Comparison of ENCODE assay signal across 8 mouse cellular contexts in the genomic region with DNA sequence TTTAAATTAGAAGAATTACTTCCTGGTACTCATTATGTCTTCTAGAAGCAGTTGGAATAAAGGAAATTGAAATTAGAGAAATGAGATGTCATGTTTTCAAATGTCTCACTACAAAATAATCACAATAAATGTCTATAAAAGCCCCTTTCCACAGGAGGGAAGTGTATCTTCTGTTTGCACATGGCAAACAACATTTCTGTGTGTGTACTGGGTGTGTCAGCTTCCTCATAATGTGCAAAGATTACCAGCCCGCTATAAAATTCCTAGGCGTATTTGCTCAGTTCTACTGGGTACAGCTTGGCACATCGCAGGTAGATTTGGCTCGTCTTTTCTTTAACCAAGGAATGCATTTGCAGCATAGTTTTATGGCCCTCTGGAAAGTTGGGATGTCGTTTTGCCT. TPM values are rescaled to one million over a fixed set of nuclear protein-coding genes. Genes with fewer than 3 reads are reported as not detected.
DNase-seq lines count a peak whose midpoint lies in the region; ATAC-seq lines count a peak whose summit lies in the region.
"Had no signal": no experiment of that assay in that cellular context is flagged by ENCODE, and none has a peak within 500 bp of the region (broad histone marks: within the 10 kb centered on the region; RNA-seq: fewer than 3 reads in every experiment).

No protein-coding gene starts in this region.

- H3K4me1 ChIP-seq in hindbrain, embryonic 13.5 days (replicated peaks) = peaks cover 48% of the 10 kb centered on the region
- H3K4me1 ChIP-seq in hindbrain, embryonic 11.5 days (replicated peaks; ENCODE audit: control insufficient read depth, insufficient read depth, low read length) = no peaks in the 10 kb centered on the region
- H3K4me1 ChIP-seq in hindbrain, embryonic 16.5 days (ENCODE audit: control insufficient read depth, insufficient read depth, low read depth, low read length) = peaks cover 26% of the 10 kb centered on the region
- H3K4me1 ChIP-seq in midbrain, embryonic 15.5 days = peaks cover 42% of the 10 kb centered on the region

- no peak for ATAC-seq in hindbrain, embryonic 13.5 days (ENCODE audit: low FRiP score)
- ATAC-seq in hindbrain, embryonic 11.5 days (ENCODE audit: low FRiP score) = no peak
- ATAC-seq in hindbrain, embryonic 16.5 days = no peak
- no peak for ATAC-seq in midbrain, embryonic 15.5 days (replicated peaks)
- no peak for ATAC-seq in erythroid progenitor cell, adult 5-6 weeks (replicated peaks; ENCODE audit: low FRiP score, poor library complexity, severe bottlenecking)

- no peak for DNase-seq in hindbrain, embryonic 11.5 days (ENCODE audit: low spot score)
- peak; percentile 57 for DNase-seq in MEL-GATA-1-ER (ENCODE audit: extremely low read depth, low read depth)
- DNase-seq in spleen, postnatal 14 days (ENCODE audit: low spot score in 2 of 2) = no peak
- DNase-seq: layer of hippocampus, postnatal 36 days had no signal

- H3K4me3 ChIP-seq in hindbrain, embryonic 13.5 days = peak overlapping the region; percentile 80; the same call in 1 of the 2 replicates
- no peak overlapping the region for H3K4me3 ChIP-seq in hindbrain, embryonic 11.5 days (ENCODE audit: low read depth, low read length)
- H3K4me3 ChIP-seq in hindbrain, embryonic 16.5 days (ENCODE audit: low read length) = no peak overlapping the region
- H3K4me3 ChIP-seq in midbrain, embryonic 15.5 days = no peak overlapping the region; the same call in 1 of the 2 replicates

- H3K27me3 ChIP-seq in hindbrain, embryonic 13.5 days = no peaks in the 10 kb centered on the region
- no peaks in the 10 kb centered on the region for H3K27me3 ChIP-seq in hindbrain, embryonic 11.5 days (ENCODE audit: control insufficient read depth, insufficient read depth, low read length)
- H3K27me3 ChIP-seq in hindbrain, embryonic 16.5 days (replicated peaks; ENCODE audit: control insufficient read depth, insufficient read depth, low read length) = no peaks in the 10 kb centered on the region
- H3K27me3 ChIP-seq in midbrain, embryonic 15.5 days (replicated peaks) = no peaks in the 10 kb centered on the region

- peak overlapping the region; percentile 75 for H3K4me2 ChIP-seq in hindbrain, embryonic 13.5 days
- no peak overlapping the region for H3K4me2 ChIP-seq in hindbrain, embryonic 11.5 days (replicated peaks; ENCODE audit: low read depth, low read length)
- peak overlapping the region; percentile 29 for H3K4me2 ChIP-seq in hindbrain, embryonic 16.5 days (ENCODE audit: low read length)
- peak overlapping the region; percentile 85; the same call in 1 of the 2 replicates for H3K4me2 ChIP-seq in midbrain, embryonic 15.5 days

- H3K27ac ChIP-seq in hindbrain, embryonic 13.5 days = no peak overlapping the region
- no peak overlapping the region for H3K27ac ChIP-seq in hindbrain, embryonic 11.5 days (ENCODE audit: low read depth, low read length)
- no peak overlapping the region for H3K27ac ChIP-seq in hindbrain, embryonic 16.5 days (ENCODE audit: low read depth, low read length)
- no peak overlapping the region for H3K27ac ChIP-seq in midbrain, embryonic 15.5 days

- H3K9ac ChIP-seq in hindbrain, embryonic 13.5 days = no peak overlapping the region
- H3K9ac ChIP-seq in hindbrain, embryonic 11.5 days (ENCODE audit: low read depth, low read length) = no peak overlapping the region
- no peak overlapping the region; the same call in 1 of the 2 replicates for H3K9ac ChIP-seq in hindbrain, embryonic 16.5 days (ENCODE audit: low read depth, low read length)
- no peak overlapping the region for H3K9ac ChIP-seq in midbrain, embryonic 15.5 days

- no peaks in the 10 kb centered on the region for H3K9me3 ChIP-seq in hindbrain, embryonic 13.5 days
- no peaks in the 10 kb centered on the region for H3K9me3 ChIP-seq in hindbrain, embryonic 11.5 days (ENCODE audit: control insufficient read depth, low read length)
- H3K9me3 ChIP-seq in hindbrain, embryonic 16.5 days (ENCODE audit: control insufficient read depth, low read length) = no peaks in the 10 kb centered on the region
- H3K9me3 ChIP-seq in midbrain, embryonic 15.5 days = no peaks in the 10 kb centered on the region

- 85% methylated on average over 5 of the region's 5 CpGs for WGBS in hindbrain, embryonic 13.5 days
- WGBS in hindbrain, embryonic 11.5 days = 89% methylated on average over 5 of the region's 5 CpGs
- WGBS in hindbrain, embryonic 16.5 days = 73% methylated on average over 5 of the region's 5 CpGs
- WGBS in midbrain, embryonic 15.5 days = 83% methylated on average over 5 of the region's 5 CpGs

- no peaks in the 10 kb centered on the region for H3K36me3 ChIP-seq in hindbrain, embryonic 13.5 days
- no peaks in the 10 kb centered on the region for H3K36me3 ChIP-seq in hindbrain, embryonic 11.5 days (ENCODE audit: control insufficient read depth, insufficient read depth, low read length)
- no peaks in the 10 kb centered on the region for H3K36me3 ChIP-seq in hindbrain, embryonic 16.5 days (ENCODE audit: control insufficient read depth, insufficient read depth, low read length)
- no peaks in the 10 kb centered on the region for H3K36me3 ChIP-seq in midbrain, embryonic 15.5 days (replicated peaks)

RNA-seq across cellular contexts. Expression of a gene that starts 2.5 kb away (rescaled TPM):
- 439 and 440 TPM in 2 replicates for polyA plus RNA-seq in hindbrain, embryonic 13.5 days (2015; fragmentation: Nextera tagmentation; extraction: Ambion mirVana)
- 440 and 458 TPM in 2 replicates for polyA plus RNA-seq in hindbrain, embryonic 11.5 days (2014; fragmentation: Nextera tagmentation; extraction: Ambion mirVana)
- 431 and 440 TPM in 2 replicates for polyA plus RNA-seq in hindbrain, embryonic 16.5 days (2015; fragmentation: Nextera tagmentation; extraction: Ambion mirVana)
- 385 and 388 TPM in 2 replicates for polyA plus RNA-seq in midbrain, embryonic 15.5 days (2015; fragmentation: Nextera tagmentation; extraction: Ambion mirVana)
- 103 and 108 TPM in 2 replicates for total RNA-seq in erythroid progenitor cell, adult 5-6 weeks (2015; ENCODE audit: low replicate concordance)
- total RNA-seq in erythroid progenitor cell, adult 5-6 weeks (2017; ENCODE audit: low replicate concordance) = 58.8 and 72.4 TPM in 2 replicates

RNA-seq across cellular contexts. Expression of a gene that starts 54.6 kb away (rescaled TPM):
- 1.4 and 1.6 TPM in 2 replicates for polyA plus RNA-seq in hindbrain, embryonic 13.5 days (2015; fragmentation: Nextera tagmentation; extraction: Ambion mirVana)
- 0.79 and 0.85 TPM in 2 replicates for polyA plus RNA-seq in hindbrain, embryonic 11.5 days (2014; fragmentation: Nextera tagmentation; extraction: Ambion mirVana)
- 0.85 and 2.0 TPM in 2 replicates for polyA plus RNA-seq in hindbrain, embryonic 16.5 days (2015; fragmentation: Nextera tagmentation; extraction: Ambion mirVana)
- 1.8 and 1.9 TPM in 2 replicates for polyA plus RNA-seq in midbrain, embryonic 15.5 days (2015; fragmentation: Nextera tagmentation; extraction: Ambion mirVana)
- total RNA-seq in erythroid progenitor cell, adult 5-6 weeks (2015; ENCODE audit: low replicate concordance) = not detected in 2 replicates
- not detected in 2 replicates for total RNA-seq in erythroid progenitor cell, adult 5-6 weeks (2017; ENCODE audit: low replicate concordance)
